Mouse (Mus musculus) heart, postnatal 0 days (tissue): Measurements from ENCODE around the gene Snapc4.

ENCODE experiments used
- CTCF ChIP-seq: IDR thresholded peaks from 2 replicates; pipeline ENCODE4 v1.5.1; 2016; ENCODE audit warnings: antibody characterized with exemption, control low read depth, low read depth
- EP300 ChIP-seq: IDR thresholded peaks from 2 replicates; pipeline ENCODE4 v1.6.1; 2016; ENCODE audit warnings: antibody characterized with exemption, low read depth

- no peak for TF ChIP-seq CTCF
- no peak for TF ChIP-seq EP300
Measured at GRCm38 (mm10) chr2:26354401-26354800, 26.1 kb downstream of the Snapc4 start.
